Comparison of ENCODE assay signal across 13 mouse cellular contexts in genomic region chr2:3659300-3659910, GRCm38 (mm10).
DNase-seq lines count a peak whose midpoint lies in the region; ATAC-seq and TF ChIP-seq lines count a peak whose summit lies in the region.
"Had no signal": no experiment of that assay in that cellular context is flagged by ENCODE, and none has a peak within 500 bp of the region (broad histone marks: within the 10 kb centered on the region; RNA-seq: fewer than 3 reads in every experiment).

No protein-coding gene starts in this region.

- no peak overlapping the region for H3K4me3 ChIP-seq in embryonic facial prominence, embryonic 14.5 days (ENCODE audit: low read depth, low read length)
- no peak overlapping the region for H3K4me3 ChIP-seq in embryonic facial prominence, embryonic 10.5 days
- H3K4me3 ChIP-seq in lung, embryonic 15.5 days = no peak overlapping the region
- no peak overlapping the region for H3K4me3 ChIP-seq in lung, adult 2 months (replicated peaks; ENCODE audit: extremely low read depth, low read depth, low read length)
- no peak overlapping the region for H3K4me3 ChIP-seq in intestine, embryonic 16.5 days (ENCODE audit: low read length)
- H3K4me3 ChIP-seq in hindbrain, embryonic 12.5 days = no peak overlapping the region
- H3K4me3 ChIP-seq: embryonic facial prominence, embryonic 12.5 days; limb, embryonic 15.5 days had no signal

- no peak for TF ChIP-seq CTCF in lung, adult 2 months (IDR thresholded peaks at IDR 0.05; ENCODE audit: insufficient read depth, low read length)

- H3K4me2 ChIP-seq in embryonic facial prominence, embryonic 14.5 days (ENCODE audit: low read depth, low read length) = no peak overlapping the region
- no peak overlapping the region for H3K4me2 ChIP-seq in lung, embryonic 15.5 days
- no peak overlapping the region for H3K4me2 ChIP-seq in intestine, embryonic 16.5 days (ENCODE audit: low read depth, low read length)
- H3K4me2 ChIP-seq in hindbrain, embryonic 12.5 days (replicated peaks) = no peak overlapping the region
- H3K4me2 ChIP-seq: embryonic facial prominence, embryonic 12.5 days; limb, embryonic 15.5 days had no signal

- DNase-seq in embryonic facial prominence, embryonic 14.5 days (ENCODE audit: low spot score) = peak; percentile 17
- DNase-seq in embryonic facial prominence, embryonic 10.5 days (ENCODE audit: low spot score) = no peak
- DNase-seq in lung, adult 2 months = no peak
- peak; percentile 33 for DNase-seq in A20 (ENCODE audit: low read depth, low spot score)
- DNase-seq in ovary, postnatal 36 days (ENCODE audit: low spot score) = no peak
- DNase-seq: cerebellum, adult 9-11 months; gastrocnemius, postnatal 14 days; kidney, adult 9 months had no signal

- ATAC-seq in embryonic facial prominence, embryonic 14.5 days (ENCODE audit: low read depth) = peak; percentile 47; the same call in 1 of the 2 replicates
- ATAC-seq in lung, embryonic 15.5 days (ENCODE audit: borderline replicate concordance, extremely low read depth, low FRiP score, low TSS enrichment) = peak; percentile 44; the same call in 1 of the 2 replicates
- 0 out of 2 replicates have a peak, but pooled peaks have one; percentile 41 for ATAC-seq in intestine, embryonic 16.5 days
- ATAC-seq in hindbrain, embryonic 12.5 days (ENCODE audit: low FRiP score) = no peak

- no peak overlapping the region for H3K27ac ChIP-seq in embryonic facial prominence, embryonic 14.5 days (replicated peaks; ENCODE audit: low read depth, low read length)
- H3K27ac ChIP-seq in embryonic facial prominence, embryonic 10.5 days (replicated peaks) = no peak overlapping the region
- H3K27ac ChIP-seq in lung, embryonic 15.5 days = no peak overlapping the region
- no peak overlapping the region for H3K27ac ChIP-seq in intestine, embryonic 16.5 days (ENCODE audit: low read length)
- no peak overlapping the region for H3K27ac ChIP-seq in hindbrain, embryonic 12.5 days
- H3K27ac ChIP-seq: embryonic facial prominence, embryonic 12.5 days; limb, embryonic 15.5 days had no signal

- H3K9me3 ChIP-seq in embryonic facial prominence, embryonic 14.5 days (ENCODE audit: control insufficient read depth, low read length) = no peaks in the 10 kb centered on the region
- no peaks in the 10 kb centered on the region for H3K9me3 ChIP-seq in embryonic facial prominence, embryonic 10.5 days
- H3K9me3 ChIP-seq in lung, embryonic 15.5 days = no peaks in the 10 kb centered on the region
- H3K9me3 ChIP-seq in intestine, embryonic 16.5 days (ENCODE audit: control insufficient read depth, low read length) = no peaks in the 10 kb centered on the region
- H3K9me3 ChIP-seq in hindbrain, embryonic 12.5 days (replicated peaks) = no peaks in the 10 kb centered on the region
- H3K9me3 ChIP-seq: embryonic facial prominence, embryonic 12.5 days; limb, embryonic 15.5 days had no signal

- peaks cover 9% of the 10 kb centered on the region; the same call in 1 of the 2 replicates for H3K4me1 ChIP-seq in embryonic facial prominence, embryonic 14.5 days (ENCODE audit: control insufficient read depth, insufficient read depth, low read length)
- peaks cover 16% of the 10 kb centered on the region for H3K4me1 ChIP-seq in embryonic facial prominence, embryonic 10.5 days
- H3K4me1 ChIP-seq in lung, embryonic 15.5 days = peaks cover 13% of the 10 kb centered on the region
- H3K4me1 ChIP-seq in lung, adult 2 months (ENCODE audit: control insufficient read depth, insufficient read depth, low read length) = peaks cover 2% of the 10 kb centered on the region
- 0 out of 2 replicates have a peak, but pooled peaks cover 4% of the 10 kb centered on the region for H3K4me1 ChIP-seq in intestine, embryonic 16.5 days (ENCODE audit: control insufficient read depth, insufficient read depth, low read length)
- H3K4me1 ChIP-seq in hindbrain, embryonic 12.5 days = peaks cover 4% of the 10 kb centered on the region; the same call in 1 of the 2 replicates

- WGBS in embryonic facial prominence, embryonic 14.5 days = 40% methylated on average over 5 of the region's 5 CpGs
- WGBS in embryonic facial prominence, embryonic 10.5 days = 42% methylated on average over 5 of the region's 5 CpGs
- WGBS in lung, embryonic 15.5 days = 33% methylated on average over 5 of the region's 5 CpGs
- WGBS in lung, adult 2 months = 33% methylated on average over 5 of the region's 5 CpGs
- WGBS in intestine, embryonic 16.5 days = 48% methylated on average over 5 of the region's 5 CpGs
- WGBS in hindbrain, embryonic 12.5 days = 51% methylated on average over 5 of the region's 5 CpGs

- no peaks in the 10 kb centered on the region for H3K27me3 ChIP-seq in embryonic facial prominence, embryonic 14.5 days (replicated peaks; ENCODE audit: control insufficient read depth, insufficient read depth, low read length)
- no peaks in the 10 kb centered on the region for H3K27me3 ChIP-seq in embryonic facial prominence, embryonic 10.5 days (replicated peaks; ENCODE audit: low read depth, poor library complexity, severe bottlenecking)
- no peaks in the 10 kb centered on the region for H3K27me3 ChIP-seq in lung, embryonic 15.5 days
- H3K27me3 ChIP-seq in intestine, embryonic 16.5 days (replicated peaks; ENCODE audit: control insufficient read depth, insufficient read depth, low read length) = no peaks in the 10 kb centered on the region
- H3K27me3 ChIP-seq in hindbrain, embryonic 12.5 days = no peaks in the 10 kb centered on the region
- H3K27me3 ChIP-seq: embryonic facial prominence, embryonic 12.5 days; limb, embryonic 15.5 days had no signal

- no peaks in the 10 kb centered on the region for H3K36me3 ChIP-seq in embryonic facial prominence, embryonic 14.5 days (ENCODE audit: control insufficient read depth, insufficient read depth, low read length)
- no peaks in the 10 kb centered on the region for H3K36me3 ChIP-seq in embryonic facial prominence, embryonic 10.5 days (replicated peaks)
- H3K36me3 ChIP-seq in lung, embryonic 15.5 days = no peaks in the 10 kb centered on the region
- no peaks in the 10 kb centered on the region for H3K36me3 ChIP-seq in intestine, embryonic 16.5 days (ENCODE audit: control insufficient read depth, insufficient read depth, low read length)
- H3K36me3 ChIP-seq in hindbrain, embryonic 12.5 days = no peaks in the 10 kb centered on the region
- H3K36me3 ChIP-seq: embryonic facial prominence, embryonic 12.5 days; limb, embryonic 15.5 days had no signal

- TF ChIP-seq POLR2A in lung, adult 2 months (IDR thresholded peaks at IDR 0.05; ENCODE audit: borderline replicate concordance, extremely low read depth, low read depth, low read length) = no peak

- no peak overlapping the region for H3K9ac ChIP-seq in embryonic facial prominence, embryonic 14.5 days (ENCODE audit: low read depth, low read length)
- no peak overlapping the region for H3K9ac ChIP-seq in lung, embryonic 15.5 days
- no peak overlapping the region for H3K9ac ChIP-seq in intestine, embryonic 16.5 days (ENCODE audit: low read depth, low read length)
- H3K9ac ChIP-seq in hindbrain, embryonic 12.5 days = no peak overlapping the region
- H3K9ac ChIP-seq: embryonic facial prominence, embryonic 12.5 days; limb, embryonic 15.5 days had no signal

Comparison
In these comparisons a context has a peak if more than half of its experiments do, and no peak if none do; other contexts are left out.
1. DNase-seq: peak in embryonic facial prominence, embryonic 14.5 days (single experiment) and A20 (single experiment); none in embryonic facial prominence, embryonic 10.5 days (single experiment), lung, adult 2 months (single experiment) and ovary, postnatal 36 days (single experiment).